Mouse (Mus musculus): Measurements from ENCODE around the gene Hipk3. TPM values are rescaled to one million over a fixed set of nuclear protein-coding genes. Genes with fewer than 3 reads are reported as not detected.

Gene Hipk3
- polyA plus RNA-seq, 1 experiment from 2014 or later: 13.8 TPM

DNA sequence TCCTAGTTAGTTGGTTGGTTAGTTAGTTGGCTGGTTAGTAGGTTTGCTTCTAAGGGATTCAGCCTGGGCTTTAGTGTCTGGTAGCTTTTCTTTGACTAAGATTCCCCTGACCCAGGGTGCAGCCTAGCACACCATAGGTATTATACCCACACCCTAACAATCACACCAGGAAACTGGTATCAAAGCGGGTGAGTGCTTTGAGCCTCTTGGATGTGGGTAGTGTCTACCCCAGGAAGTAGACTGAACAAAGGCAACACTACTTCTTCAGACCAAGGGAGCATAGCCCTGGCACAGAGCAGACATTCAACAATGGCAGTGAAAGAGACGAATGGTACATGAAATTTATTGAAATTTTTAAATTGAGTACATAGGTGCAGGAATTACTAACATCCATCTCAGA is 108.3 kb downstream of the Hipk3 start:
- H3K4me1 ChIP-seq (replicated peaks; ENCODE audit: insufficient read depth, low read length): no peaks in the 10 kb centered on the region
- 79% methylated on average over 2 of the region's 2 CpGs for WGBS
- no peak overlapping the region for H3K4me3 ChIP-seq (replicated peaks; ENCODE audit: low read depth, low read length)
- no peak for ATAC-seq (replicated peaks; ENCODE audit: low FRiP score, low read depth)
- H3K9ac ChIP-seq (ENCODE audit: low read depth, low read length): no peak overlapping the region
- no peak for TF ChIP-seq CTCF (IDR thresholded peaks at IDR 0.05; ENCODE audit: low read depth)
- H3K4me2 ChIP-seq (ENCODE audit: low read length): no peak overlapping the region
- no peak for DNase-seq (ENCODE audit: low spot score)
- no peak overlapping the region for H3K27ac ChIP-seq
- H3K9me3 ChIP-seq (replicated peaks; ENCODE audit: low read length): no peaks in the 10 kb centered on the region
- H3K36me3 ChIP-seq (ENCODE audit: insufficient read depth, low read length): no peaks in the 10 kb centered on the region
- H3K27me3 ChIP-seq (ENCODE audit: insufficient read depth, low read length): no peaks in the 10 kb centered on the region

DNA sequence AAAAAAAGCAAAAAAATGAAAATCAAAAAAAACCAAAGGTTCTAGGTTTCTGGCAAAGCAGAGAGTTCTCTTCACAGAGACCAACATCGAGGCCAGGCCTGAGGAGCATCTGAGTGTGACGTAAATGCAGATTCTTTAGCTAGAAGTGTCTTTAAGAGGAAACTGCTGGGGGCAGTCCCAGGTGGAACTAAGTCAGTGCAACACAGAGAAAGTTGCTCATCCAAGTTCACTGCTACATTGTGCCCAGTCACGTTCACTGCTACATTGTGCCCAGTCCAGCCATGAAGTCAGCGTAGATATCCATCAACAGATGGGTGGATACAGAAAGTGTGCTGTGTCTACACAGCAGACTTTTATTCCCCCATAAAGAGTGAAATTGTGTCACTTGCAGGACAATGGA is 110.7 kb downstream of the Hipk3 start:
- TF ChIP-seq CTCF (IDR thresholded peaks at IDR 0.05; ENCODE audit: low read depth): no peak
- DNase-seq (ENCODE audit: low spot score) (no peak), ATAC-seq (replicated peaks; ENCODE audit: low FRiP score, low read depth) (no peak)
- no peaks in the 10 kb centered on the region for H3K36me3 ChIP-seq (ENCODE audit: insufficient read depth, low read length)
- no peak overlapping the region for H3K4me3 ChIP-seq (replicated peaks; ENCODE audit: low read depth, low read length)
- H3K9me3 ChIP-seq (replicated peaks; ENCODE audit: low read length): no peaks in the 10 kb centered on the region
- H3K27ac ChIP-seq: no peak overlapping the region
- 95% methylated on average over 4 of the region's 4 CpGs for WGBS
- no peak overlapping the region for H3K9ac ChIP-seq (ENCODE audit: low read depth, low read length)
- H3K4me1 ChIP-seq (replicated peaks; ENCODE audit: insufficient read depth, low read length): no peaks in the 10 kb centered on the region
- no peaks in the 10 kb centered on the region for H3K27me3 ChIP-seq (ENCODE audit: insufficient read depth, low read length)
- no peak overlapping the region for H3K4me2 ChIP-seq (ENCODE audit: low read length)

DNA sequence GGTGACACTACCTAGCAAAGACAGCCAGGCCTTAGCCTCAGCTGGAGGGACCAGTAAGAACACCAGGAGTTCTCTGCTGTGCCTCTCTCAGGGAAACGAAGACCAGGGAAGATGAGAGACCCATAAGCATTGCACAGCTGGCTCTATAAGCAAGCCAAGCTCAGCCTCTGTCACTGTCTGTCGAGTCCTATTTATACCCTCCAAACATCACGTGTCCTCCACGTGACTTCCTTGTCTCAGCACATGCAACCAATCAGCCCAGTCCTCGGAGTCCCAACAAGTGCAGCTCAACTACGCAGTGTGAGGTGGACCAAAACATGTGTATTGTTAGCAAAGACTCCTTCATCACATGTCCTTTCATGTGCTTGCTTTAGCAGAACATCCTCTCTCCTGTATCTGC is 111.4 kb downstream of the Hipk3 start:
- no peak for DNase-seq (ENCODE audit: low spot score)
- no peak overlapping the region for H3K27ac ChIP-seq
- no peaks in the 10 kb centered on the region for H3K27me3 ChIP-seq (ENCODE audit: insufficient read depth, low read length)
- WGBS: 86% methylated on average over 6 of the region's 6 CpGs
- no peak overlapping the region for H3K4me3 ChIP-seq (replicated peaks; ENCODE audit: low read depth, low read length)
- H3K9me3 ChIP-seq (replicated peaks; ENCODE audit: low read length): no peaks in the 10 kb centered on the region
- ATAC-seq (replicated peaks; ENCODE audit: low FRiP score, low read depth): no peak
- no peaks in the 10 kb centered on the region for H3K36me3 ChIP-seq (ENCODE audit: insufficient read depth, low read length)
- no peak overlapping the region for H3K9ac ChIP-seq (ENCODE audit: low read depth, low read length)
- no peak for TF ChIP-seq CTCF (IDR thresholded peaks at IDR 0.05; ENCODE audit: low read depth)
- no peaks in the 10 kb centered on the region for H3K4me1 ChIP-seq (replicated peaks; ENCODE audit: insufficient read depth, low read length)
- no peak overlapping the region for H3K4me2 ChIP-seq (ENCODE audit: low read length)

DNA sequence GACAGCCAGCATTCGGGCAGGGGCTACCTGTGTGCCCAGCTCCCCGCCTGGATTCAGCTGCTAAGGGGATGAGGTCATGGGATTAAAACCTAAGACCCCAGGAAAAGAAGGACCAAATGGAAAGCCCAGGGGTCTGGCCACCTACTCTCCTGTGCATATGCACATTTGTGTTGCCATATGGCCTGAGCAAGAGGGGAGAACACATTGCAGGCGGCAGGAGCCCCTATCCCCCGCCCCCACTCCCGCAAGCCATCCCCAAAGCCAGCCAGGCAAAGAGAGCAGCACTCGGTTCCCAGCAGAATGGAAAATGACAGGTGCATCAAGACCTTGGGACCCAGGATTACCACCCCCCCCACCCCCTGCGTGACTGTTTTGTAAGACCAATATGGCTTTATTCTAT is 114.9 kb downstream of the Hipk3 start:
- Histone ChIP-seq H3K9me3 (replicated peaks; ENCODE audit: low read length) (no peaks in the 10 kb centered on the region), H3K27ac (no peak overlapping the region), H3K9ac (ENCODE audit: low read depth, low read length) (no peak overlapping the region), H3K27me3 (ENCODE audit: insufficient read depth, low read length) (no peaks in the 10 kb centered on the region), H3K36me3 (ENCODE audit: insufficient read depth, low read length) (no peaks in the 10 kb centered on the region), H3K4me1 (replicated peaks; ENCODE audit: insufficient read depth, low read length) (no peaks in the 10 kb centered on the region), H3K4me2 (ENCODE audit: low read length) (no peak overlapping the region), H3K4me3 (replicated peaks; ENCODE audit: low read depth, low read length) (no peak overlapping the region)
- DNase-seq (ENCODE audit: low spot score) (no peak), ATAC-seq (replicated peaks; ENCODE audit: low FRiP score, low read depth) (no peak)
- WGBS: 36% methylated on average over 7 of the region's 7 CpGs
- TF ChIP-seq CTCF (IDR thresholded peaks at IDR 0.05; ENCODE audit: low read depth): no peak

DNA sequence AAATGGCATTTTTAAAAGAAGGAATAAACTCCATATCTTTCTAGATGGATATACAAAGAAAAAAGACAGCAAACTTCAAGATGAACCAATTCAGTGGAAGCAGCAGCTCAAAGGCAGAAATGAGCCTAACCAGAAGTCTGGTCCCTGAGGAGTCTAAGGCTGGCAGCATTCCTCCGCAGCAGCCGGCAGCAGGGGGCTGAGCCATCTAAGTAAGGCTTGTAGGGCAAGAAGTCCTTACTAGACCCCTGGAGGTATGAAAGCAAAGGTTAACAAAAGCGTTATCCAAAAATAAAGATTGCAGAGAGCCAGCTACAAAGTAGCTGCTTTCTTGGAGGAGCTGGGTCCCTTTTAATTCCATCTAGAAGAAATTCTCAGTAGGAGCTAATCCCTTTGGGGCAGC is 115.5 kb downstream of the Hipk3 start:
- ATAC-seq (replicated peaks; ENCODE audit: low FRiP score, low read depth): no peak
- TF ChIP-seq CTCF (IDR thresholded peaks at IDR 0.05; ENCODE audit: low read depth): no peak
- Histone ChIP-seq H3K4me1 (replicated peaks; ENCODE audit: insufficient read depth, low read length) (no peaks in the 10 kb centered on the region), H3K27ac (no peak overlapping the region), H3K4me2 (ENCODE audit: low read length) (no peak overlapping the region), H3K9me3 (replicated peaks; ENCODE audit: low read length) (no peaks in the 10 kb centered on the region), H3K36me3 (ENCODE audit: insufficient read depth, low read length) (no peaks in the 10 kb centered on the region), H3K9ac (ENCODE audit: low read depth, low read length) (no peak overlapping the region), H3K4me3 (replicated peaks; ENCODE audit: low read depth, low read length) (no peak overlapping the region), H3K27me3 (ENCODE audit: insufficient read depth, low read length) (no peaks in the 10 kb centered on the region)
- no peak for DNase-seq (ENCODE audit: low spot score)
- WGBS: 30% methylated on average over 3 of the region's 3 CpGs

DNA sequence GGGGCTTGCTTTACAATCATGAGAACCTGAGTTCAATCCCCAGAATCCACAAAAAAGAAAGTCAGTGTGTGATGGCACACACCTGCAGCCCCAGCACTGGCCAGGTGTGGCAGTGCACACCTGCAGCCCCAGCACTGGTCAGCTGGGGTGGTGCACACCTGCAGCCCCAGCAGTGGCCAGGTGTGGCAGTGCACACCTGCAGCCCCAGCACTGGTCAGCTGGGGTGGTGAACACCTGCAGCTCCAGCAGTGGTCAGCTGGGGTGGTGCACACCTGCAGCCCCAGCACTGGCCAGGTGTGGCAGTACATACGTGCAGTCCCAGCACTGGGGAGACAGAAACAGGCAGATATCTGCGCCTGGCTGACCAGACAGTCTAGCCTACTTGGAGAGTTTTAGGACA is 116.3 kb downstream of the Hipk3 start:
- no peaks in the 10 kb centered on the region for H3K9me3 ChIP-seq (replicated peaks; ENCODE audit: low read length)
- no peak overlapping the region for H3K9ac ChIP-seq (ENCODE audit: low read depth, low read length)
- ATAC-seq (replicated peaks; ENCODE audit: low FRiP score, low read depth): peak; percentile 92
- H3K4me3 ChIP-seq (replicated peaks; ENCODE audit: low read depth, low read length): no peak overlapping the region
- no peaks in the 10 kb centered on the region for H3K27me3 ChIP-seq (ENCODE audit: insufficient read depth, low read length)
- no peak for DNase-seq (ENCODE audit: low spot score)
- no peaks in the 10 kb centered on the region for H3K36me3 ChIP-seq (ENCODE audit: insufficient read depth, low read length)
- H3K4me2 ChIP-seq (ENCODE audit: low read length): no peak overlapping the region
- H3K4me1 ChIP-seq (replicated peaks; ENCODE audit: insufficient read depth, low read length): no peaks in the 10 kb centered on the region
- H3K27ac ChIP-seq: no peak overlapping the region
- 67% methylated on average over 2 of the region's 2 CpGs for WGBS
- TF ChIP-seq CTCF (IDR thresholded peaks at IDR 0.05; ENCODE audit: low read depth): peak; percentile 64

MicroRNAs encoded within 50 kb of the gene (microRNA counts, 519-probe panel; counts per million panel counts)
- microRNA mmu-miR-1902: 330 counts per million, percentile 68 among the panel's probes with 10 or more counts

Small RNA genes within 50 kb of the gene (microRNA-seq; reads per million reads assigned to microRNA genes)
- not detected for gene Mir1902

Other genes with a start within 250 kb of the Hipk3 start
- gene D430041D05Rik, start 83.4 kb downstream of the Hipk3 start, polyA plus RNA-seq (2015; fragmentation: Nextera tagmentation; extraction: Ambion mirVana): 0.22 and 0.34 TPM in 2 replicates
- 42.8 and 48.3 TPM in 2 replicates for gene Cstf3, start 96.1 kb upstream of the Hipk3 start, polyA plus RNA-seq (2015; fragmentation: Nextera tagmentation; extraction: Ambion mirVana)
- 35.3 and 37.8 TPM in 2 replicates for gene Tcp11l1, start 217.7 kb upstream of the Hipk3 start, polyA plus RNA-seq (2015; fragmentation: Nextera tagmentation; extraction: Ambion mirVana)
- not detected in 2 replicates for gene Pin1rt1, start 221.9 kb upstream of the Hipk3 start, polyA plus RNA-seq (2015; fragmentation: Nextera tagmentation; extraction: Ambion mirVana)
- 27.5 and 27.6 TPM in 2 replicates for gene Depdc7, start 248.4 kb upstream of the Hipk3 start, polyA plus RNA-seq (2015; fragmentation: Nextera tagmentation; extraction: Ambion mirVana)